In genomic region chr1:34028722-34029121, GRCm38 (mm10) we compare ENCODE assay signal across 17 mouse cellular contexts.
A peak's percentile ranks its signal among the peaks of the same experiment; 100 is the strongest.
DNase-seq lines count a peak whose midpoint lies in the region; ATAC-seq and TF ChIP-seq lines count a peak whose summit lies in the region.
"Had no signal": no experiment of that assay in that cellular context is flagged by ENCODE, and none has a peak within 500 bp of the region (broad histone marks: within the 10 kb centered on the region; RNA-seq: fewer than 3 reads in every experiment).

No protein-coding gene starts in this region.

- peaks cover 29% of the 10 kb centered on the region for H3K4me1 ChIP-seq in bone marrow macrophage, adult 2 months (ENCODE audit: control insufficient read depth, insufficient read depth, low read length)
- H3K4me1 ChIP-seq in midbrain, embryonic 13.5 days (replicated peaks) = no peaks in the 10 kb centered on the region
- H3K4me1 ChIP-seq in thymus, adult 2 months (replicated peaks; ENCODE audit: control insufficient read depth, insufficient read depth, low read length) = no peaks in the 10 kb centered on the region
- H3K4me1 ChIP-seq: forebrain, embryonic 12.5 days; midbrain, embryonic 15.5 days; stomach, embryonic 15.5 days had no signal

- H3K36me3 ChIP-seq in midbrain, embryonic 13.5 days = no peaks in the 10 kb centered on the region
- no peaks in the 10 kb centered on the region for H3K36me3 ChIP-seq in thymus, adult 2 months (ENCODE audit: control insufficient read depth, insufficient read depth, low read length)
- H3K36me3 ChIP-seq: forebrain, embryonic 12.5 days; hindbrain, embryonic 10.5 days; midbrain, embryonic 15.5 days; stomach, embryonic 15.5 days had no signal

- ATAC-seq in midbrain, embryonic 13.5 days = no peak
- ATAC-seq: midbrain, embryonic 15.5 days had no signal

- H3K4me2 ChIP-seq in midbrain, embryonic 13.5 days (replicated peaks) = no peak overlapping the region
- H3K4me2 ChIP-seq: forebrain, embryonic 12.5 days; midbrain, embryonic 15.5 days; stomach, embryonic 15.5 days had no signal

- H3K27ac ChIP-seq in layer of hippocampus, adult 2 months = peak overlapping the region; percentile 43; the same call in 1 of the 2 replicates
- peak overlapping the region; percentile 63 for H3K27ac ChIP-seq in bone marrow macrophage, adult 2 months (ENCODE audit: insufficient read depth, low read depth, low read length)
- no peak overlapping the region for H3K27ac ChIP-seq in midbrain, embryonic 13.5 days
- H3K27ac ChIP-seq in thymus, adult 2 months (ENCODE audit: control insufficient read depth, insufficient read depth, low read length) = no peak overlapping the region; the same call in 1 of the 2 replicates
- H3K27ac ChIP-seq: forebrain, embryonic 12.5 days; hindbrain, embryonic 10.5 days; liver, embryonic 14.5 days; midbrain, embryonic 15.5 days; stomach, embryonic 15.5 days had no signal

- no peak overlapping the region for H3K4me3 ChIP-seq in layer of hippocampus, adult 2 months
- H3K4me3 ChIP-seq in bone marrow macrophage, adult 2 months (ENCODE audit: insufficient read depth, low read length) = no peak overlapping the region
- H3K4me3 ChIP-seq in midbrain, embryonic 13.5 days (replicated peaks) = no peak overlapping the region
- no peak overlapping the region for H3K4me3 ChIP-seq in thymus, adult 2 months (ENCODE audit: control insufficient read depth, insufficient read depth, low read length)
- H3K4me3 ChIP-seq: forebrain, embryonic 12.5 days; hindbrain, embryonic 10.5 days; midbrain, embryonic 15.5 days; stomach, embryonic 15.5 days had no signal

- WGBS in midbrain, embryonic 13.5 days = 85% methylated on average over 5 of the region's 5 CpGs
- 43% methylated on average over 5 of the region's 5 CpGs for WGBS in thymus, adult 2 months

- no peak for TF ChIP-seq CTCF in layer of hippocampus, adult 2 months (conservative IDR thresholded peaks at IDR 0.05)
- no peak for TF ChIP-seq CTCF in bone marrow macrophage, adult 2 months (IDR thresholded peaks at IDR 0.05; ENCODE audit: low read depth, low read length)
- no peak for TF ChIP-seq CTCF in thymus, adult 2 months (IDR thresholded peaks at IDR 0.05; ENCODE audit: borderline replicate concordance, control insufficient read depth, extremely low read depth, insufficient read depth, low read length, poor library complexity)

- no peak for TF ChIP-seq POLR2A in bone marrow macrophage, adult 2 months (IDR thresholded peaks at IDR 0.05; ENCODE audit: borderline replicate concordance, low read depth, low read length)
- TF ChIP-seq POLR2A in thymus, adult 2 months (IDR thresholded peaks at IDR 0.05; ENCODE audit: control insufficient read depth, extremely low read depth, insufficient read depth, low read length, poor library complexity) = no peak

- DNase-seq in layer of hippocampus, adult 2 months (ENCODE audit: low spot score in 2 of 2) = no peak
- DNase-seq in layer of hippocampus, postnatal 25 days (ENCODE audit: extremely low spot score in 1 of 2, low spot score in 1 of 2) = no peak
- peak; percentile 62 for DNase-seq in CD4-positive, CD25-positive, alpha-beta regulatory T cell, adult 2 months (ENCODE audit: low read depth, low spot score)
- peak; percentile 8 for DNase-seq in naive thymus-derived CD4-positive, alpha-beta T cell, adult 2 months (ENCODE audit: low read depth)
- no peak for DNase-seq in thymus, adult 2 months
- DNase-seq: cerebellum, adult 9-11 months; heart, adult 18-20 months; kidney, adult 9 months; kidney, postnatal 4 days; right cerebral cortex, adult 18-20 months had no signal

- no peaks in the 10 kb centered on the region for H3K27me3 ChIP-seq in midbrain, embryonic 13.5 days
- no peaks in the 10 kb centered on the region for H3K27me3 ChIP-seq in thymus, adult 2 months (ENCODE audit: control insufficient read depth, insufficient read depth, low read length)
- H3K27me3 ChIP-seq: forebrain, embryonic 12.5 days; midbrain, embryonic 15.5 days; stomach, embryonic 15.5 days had no signal

- no peaks in the 10 kb centered on the region for H3K9me3 ChIP-seq in midbrain, embryonic 13.5 days
- H3K9me3 ChIP-seq: forebrain, embryonic 12.5 days; hindbrain, embryonic 10.5 days; midbrain, embryonic 15.5 days; stomach, embryonic 15.5 days had no signal

- no peak overlapping the region for H3K9ac ChIP-seq in midbrain, embryonic 13.5 days (replicated peaks)
- H3K9ac ChIP-seq: forebrain, embryonic 12.5 days; liver, embryonic 14.5 days; midbrain, embryonic 15.5 days; stomach, embryonic 15.5 days had no signal

Comparison
In these comparisons a context has a peak if more than half of its experiments do, and no peak if none do; other contexts are left out.
1. DNase-seq: peak in CD4-positive, CD25-positive, alpha-beta regulatory T cell, adult 2 months (single experiment) and naive thymus-derived CD4-positive, alpha-beta T cell, adult 2 months (single experiment); none in layer of hippocampus, adult 2 months (0 of 2), layer of hippocampus, postnatal 25 days (0 of 2) and thymus, adult 2 months (single experiment).
2. H3K27ac ChIP-seq: peak in layer of hippocampus, adult 2 months (single experiment) and bone marrow macrophage, adult 2 months (single experiment); none in midbrain, embryonic 13.5 days (single experiment) and thymus, adult 2 months (single experiment).